Mouse (Mus musculus) midbrain, embryonic 15.5 days (tissue): Measurements from ENCODE around the gene Zswim7. TPM values are rescaled to one million over a fixed set of nuclear protein-coding genes. Genes with fewer than 3 reads are reported as not detected.
A peak's percentile ranks its signal among the peaks of the same experiment; 100 is the strongest.
"Not testable (repeated sequence)": the region's sequence is repeated elsewhere in the genome, so short reads cannot be mapped to it uniquely, and the experiment has no call there.

Experiments
- ATAC-seq: fragments of 200-750 bp; cut with Nextera tagmentation; replicated peaks from 2 replicates; pipeline ENCODE4 v1.8.0; 2017; ENCODE audit warnings: moderate TSS enrichment
- H3K27ac ChIP-seq: fragments of 300-500 bp; sonication (generic); 2 replicates; pipeline ENCODE4 v1.5.1; 2015; ENCODE audit warnings: mild to moderate bottlenecking, inconsistent platforms
- H3K27me3 ChIP-seq: fragments of 300-500 bp; sonication (generic); replicated peaks from 2 replicates; pipeline ENCODE4 v1.6.1; 2015; ENCODE audit warnings: inconsistent platforms
- H3K36me3 ChIP-seq: fragments of 300-500 bp; sonication (generic); replicated peaks from 2 replicates; pipeline ENCODE4 v1.6.1; 2015; ENCODE audit warnings: inconsistent platforms
- H3K4me1 ChIP-seq: fragments of 300-500 bp; sonication (generic); 2 replicates; pipeline ENCODE4 v1.6.1; 2015; ENCODE audit warnings: inconsistent platforms
- H3K4me2 ChIP-seq: fragments of 300-500 bp; sonication (generic); 2 replicates; pipeline ENCODE4 v1.6.1; 2015; ENCODE audit warnings: inconsistent platforms, mild to moderate bottlenecking, moderate library complexity
- H3K4me3 ChIP-seq: fragments of 300-500 bp; sonication (generic); 2 replicates; pipeline ENCODE4 v1.5.1; 2015; ENCODE audit warnings: mild to moderate bottlenecking, inconsistent platforms
- H3K9ac ChIP-seq: fragments of 300-500 bp; sonication (generic); 2 replicates; pipeline ENCODE4 v1.6.1; 2015; ENCODE audit warnings: mild to moderate bottlenecking, inconsistent platforms
- H3K9me3 ChIP-seq: fragments of 300-500 bp; sonication (generic); 2 replicates; pipeline ENCODE4 v1.6.1; 2016; ENCODE audit warnings: inconsistent platforms
- WGBS: fragments of 180-500 bp; shearing (Covaris S2); methylation state at CpG from one replicate; pipeline ENCODE4 v1.1.7; 2015; ENCODE audit warnings: mixed read lengths; 5-methylcytosine and 5-hydroxymethylcytosine counted together
- polyA plus RNA-seq: library from polyadenylated mRNA; unstranded; fragments of >200 nt; fragmentation: Nextera tagmentation; extraction: Ambion mirVana; gene quantifications from 2 replicates; pipeline ENCODE4 v1.2.1, GENCODE M21; 2015

Zswim7 gene
- polyA plus RNA-seq: 10.9 and 11.7 TPM in 2 replicates

GRCm38 (mm10) chr11:62280675-62281600 lies at the start of gene Zswim7, which contains the start of gene Ttc19:
Gene Zswim7 (minus strand): TSS chr11:62281375.
Gene Ttc19 (plus strand): TSS chr11:62281473.
- Histone ChIP-seq H3K36me3 (peaks cover 12% of the 10 kb centered on the region; the same call in 1 of the 2 replicates), H3K27me3 (no peaks in the 10 kb centered on the region), H3K27ac (peak within 1 kb of the TSS; percentile 94), H3K4me2 (peak within 1 kb of the TSS; percentile 76), H3K9me3 (no peaks in the 10 kb centered on the region), H3K4me1 (peaks cover 12% of the 10 kb centered on the region), H3K4me3 (peak within 1 kb of the TSS; percentile 93), H3K9ac (peak within 1 kb of the TSS; percentile 94)
- peak; percentile 98 for ATAC-seq
- WGBS: under 1% methylated on average over 66 of the region's 68 CpGs

- Histone ChIP-seq H3K27me3 (no peaks in the 10 kb centered on the region), H3K4me1 (no peaks in the 10 kb centered on the region), H3K9ac (no peak overlapping the region), H3K4me2 (no peak overlapping the region), H3K4me3 (no peak overlapping the region), H3K27ac (no peak overlapping the region), H3K9me3 (no peaks in the 10 kb centered on the region), H3K36me3 (peaks cover 53% of the 10 kb centered on the region)
- no peak for ATAC-seq
- 93% methylated on average over 3 of the region's 3 CpGs for WGBS
Measured at GRCm38 (mm10) chr11:62323659-62324058, 42.5 kb upstream of the Zswim7 start.

GRCm38 (mm10) chr11:62320097-62320496 lies 38.9 kb upstream of the Zswim7 start:
- Histone ChIP-seq H3K4me3 (no peak overlapping the region), H3K4me1 (no peaks in the 10 kb centered on the region), H3K27me3 (no peaks in the 10 kb centered on the region), H3K27ac (no peak overlapping the region), H3K9ac (no peak overlapping the region), H3K9me3 (no peaks in the 10 kb centered on the region), H3K36me3 (peaks cover 60% of the 10 kb centered on the region), H3K4me2 (no peak overlapping the region)
- ATAC-seq: no peak
- WGBS: 94% methylated on average over 3 of the region's 3 CpGs

- Histone ChIP-seq H3K27ac (no peak overlapping the region), H3K27me3 (no peaks in the 10 kb centered on the region), H3K36me3 (peaks cover 66% of the 10 kb centered on the region), H3K9ac (no peak overlapping the region), H3K4me3 (no peak overlapping the region), H3K4me2 (no peak overlapping the region), H3K4me1 (no peaks in the 10 kb centered on the region), H3K9me3 (no peaks in the 10 kb centered on the region)
- 91% methylated on average over 11 of the region's 11 CpGs for WGBS
- no peak for ATAC-seq
Measured at GRCm38 (mm10) chr11:62317746-62318145, 36.6 kb upstream of the Zswim7 start.

DNA sequence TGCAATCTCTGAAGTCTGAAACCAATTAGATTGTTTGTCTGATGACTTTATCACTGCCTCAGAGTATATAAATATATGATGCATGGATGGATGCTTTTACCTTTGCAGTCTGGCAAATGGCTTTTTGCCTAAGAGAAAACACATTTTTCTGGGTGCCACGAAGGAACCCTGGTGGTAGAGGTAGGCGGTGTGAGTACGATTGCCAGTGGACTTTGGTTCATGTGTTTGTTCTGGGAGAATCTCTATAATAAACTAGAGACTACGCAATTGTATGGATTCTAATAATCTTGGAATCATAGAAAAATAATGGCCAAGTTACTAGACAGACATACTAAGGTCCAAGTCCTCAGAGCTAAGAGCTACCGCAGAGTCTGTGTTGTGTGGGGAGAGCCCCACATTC lies 33.8 kb upstream of the Zswim7 start:
- H3K9me3 ChIP-seq: no peaks in the 10 kb centered on the region
- H3K27me3 ChIP-seq: no peaks in the 10 kb centered on the region
- peaks cover 60% of the 10 kb centered on the region for H3K36me3 ChIP-seq
- ATAC-seq: no peak
- WGBS: 97% methylated on average over 5 of the region's 5 CpGs
- no peaks in the 10 kb centered on the region for H3K4me1 ChIP-seq
- H3K9ac ChIP-seq: no peak overlapping the region
- H3K27ac ChIP-seq: no peak overlapping the region
- no peak overlapping the region for H3K4me2 ChIP-seq
- H3K4me3 ChIP-seq: no peak overlapping the region

DNA sequence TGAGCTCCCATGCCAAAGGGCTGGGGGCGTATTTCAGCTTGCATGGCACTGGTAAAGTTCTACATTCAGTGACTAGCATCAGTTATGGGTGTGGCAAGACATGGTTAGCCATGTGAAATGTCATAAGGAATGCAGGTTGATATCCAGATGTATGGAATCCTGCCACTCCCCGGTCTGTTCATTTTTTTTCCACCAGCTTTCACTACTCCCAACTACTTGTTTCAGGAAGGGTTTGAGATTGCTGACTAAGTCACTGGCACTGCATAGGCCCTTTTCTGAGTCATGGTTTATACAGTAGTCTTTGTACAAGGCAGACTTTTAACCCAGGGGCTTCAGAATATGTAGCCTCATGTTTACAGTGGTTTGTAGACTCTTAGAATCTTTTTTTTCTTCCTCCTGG lies 28.1 kb upstream of the Zswim7 start:
- Histone ChIP-seq H3K4me1 (no peaks in the 10 kb centered on the region), H3K9ac (no peak overlapping the region), H3K4me2 (no peak overlapping the region), H3K4me3 (no peak overlapping the region), H3K27ac (no peak overlapping the region), H3K9me3 (no peaks in the 10 kb centered on the region), H3K27me3 (no peaks in the 10 kb centered on the region), H3K36me3 (peaks cover 32% of the 10 kb centered on the region)
- WGBS: 92% methylated on average over 2 of the region's 2 CpGs
- no peak for ATAC-seq

DNA sequence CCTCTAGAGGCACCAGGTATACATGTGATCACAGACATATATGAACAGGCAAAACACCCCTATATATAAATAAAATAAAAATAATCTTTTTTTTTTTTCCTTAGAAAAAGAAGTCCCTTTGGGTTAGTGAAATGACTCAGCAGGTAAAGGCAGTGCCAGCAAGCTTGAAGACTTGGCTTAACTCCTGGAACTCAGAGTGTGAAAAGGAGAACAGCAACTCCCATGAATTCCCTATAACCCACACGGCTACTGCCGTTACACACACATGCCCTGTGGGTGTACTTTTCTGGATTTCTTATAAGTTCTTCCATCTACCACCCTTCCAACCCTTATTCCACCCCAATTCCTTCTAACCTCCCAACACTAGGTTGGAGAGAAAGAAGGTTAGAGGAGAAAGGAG lies 24.7 kb upstream of the Zswim7 start:
- Histone ChIP-seq H3K36me3 (peaks cover 12% of the 10 kb centered on the region), H3K27me3 (no peaks in the 10 kb centered on the region), H3K4me2 (no peak overlapping the region), H3K4me3 (no peak overlapping the region), H3K27ac (no peak overlapping the region), H3K9me3 (no peaks in the 10 kb centered on the region), H3K9ac (no peak overlapping the region), H3K4me1 (no peaks in the 10 kb centered on the region)
- no peak for ATAC-seq
- 97% methylated on average over 2 of the region's 2 CpGs for WGBS

DNA sequence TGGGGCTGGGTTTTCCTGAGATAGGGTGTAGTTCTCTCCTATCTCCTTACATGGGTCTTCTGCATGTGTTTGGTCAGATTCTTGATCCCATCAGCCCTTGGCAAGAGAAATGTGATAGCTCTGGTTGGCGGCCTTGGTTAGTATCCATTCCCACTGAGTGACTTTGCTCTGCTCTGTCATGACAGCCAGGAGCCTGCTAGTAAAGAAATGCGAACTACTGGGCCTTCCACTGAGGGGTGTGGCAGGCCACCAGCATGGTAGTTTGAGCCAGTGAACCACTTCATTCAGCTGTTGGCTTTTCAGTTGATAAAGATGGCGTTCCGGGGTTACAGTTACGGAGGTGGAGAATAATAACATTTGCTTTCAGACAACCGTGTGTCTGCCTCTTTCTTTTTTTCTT lies 17.7 kb upstream of the Zswim7 start:
- Histone ChIP-seq H3K27me3 (no peaks in the 10 kb centered on the region), H3K4me2 (no peak overlapping the region), H3K9ac (no peak overlapping the region), H3K27ac (no peak overlapping the region), H3K4me1 (no peaks in the 10 kb centered on the region), H3K36me3 (0 out of 2 replicates have a peak, but pooled peaks cover 7% of the 10 kb centered on the region), H3K9me3 (no peaks in the 10 kb centered on the region), H3K4me3 (no peak overlapping the region)
- WGBS: 91% methylated on average over 6 of the region's 6 CpGs
- ATAC-seq: no peak

- ATAC-seq: no peak
- Histone ChIP-seq H3K36me3 (0 out of 2 replicates have a peak, but pooled peaks cover 14% of the 10 kb centered on the region), H3K4me1 (no peaks in the 10 kb centered on the region), H3K9ac (no peak overlapping the region), H3K9me3 (no peaks in the 10 kb centered on the region), H3K27me3 (no peaks in the 10 kb centered on the region), H3K27ac (no peak overlapping the region), H3K4me3 (no peak overlapping the region), H3K4me2 (no peak overlapping the region)
- WGBS: 94% methylated on average over 2 of the region's 2 CpGs
Measured at GRCm38 (mm10) chr11:62294121-62294520, 12.9 kb upstream of the Zswim7 start.

GRCm38 (mm10) chr11:62287700-62288099 lies 6.5 kb upstream of the Zswim7 start:
- no peak for ATAC-seq
- Histone ChIP-seq H3K36me3 (peaks cover 22% of the 10 kb centered on the region; the same call in 1 of the 2 replicates), H3K9me3 (no peaks in the 10 kb centered on the region), H3K27ac (no peak overlapping the region), H3K4me3 (no peak overlapping the region), H3K4me2 (no peak overlapping the region), H3K9ac (no peak overlapping the region), H3K4me1 (peaks cover 3% of the 10 kb centered on the region; the same call in 1 of the 2 replicates), H3K27me3 (no peaks in the 10 kb centered on the region)
- 87% methylated on average over 1 of the region's 1 CpGs for WGBS

DNA sequence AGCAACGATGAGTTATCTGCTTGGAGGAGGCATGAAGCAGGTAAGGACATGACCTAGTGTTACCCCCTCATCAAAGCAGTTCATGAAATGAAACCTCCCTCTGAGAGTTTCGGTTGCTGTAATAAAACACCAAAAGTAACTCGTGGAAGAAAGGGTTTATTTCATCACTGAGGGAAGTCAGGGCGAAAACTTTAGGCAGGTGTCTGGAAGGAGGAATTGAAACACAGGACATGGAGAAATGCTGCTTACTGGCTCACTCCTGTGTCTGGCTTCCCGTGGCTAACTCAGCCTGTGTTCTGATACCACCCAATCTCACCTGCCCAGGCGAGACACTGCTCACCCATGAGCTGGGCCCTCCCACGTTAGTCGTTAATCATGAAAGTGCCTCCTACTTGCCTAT lies 3.8 kb upstream of the Zswim7 start:
- Histone ChIP-seq H3K4me2 (no peak overlapping the region), H3K4me1 (peaks cover 12% of the 10 kb centered on the region), H3K9me3 (no peaks in the 10 kb centered on the region), H3K27ac (no peak overlapping the region), H3K9ac (no peak overlapping the region), H3K27me3 (no peaks in the 10 kb centered on the region), H3K36me3 (peaks cover 19% of the 10 kb centered on the region; the same call in 1 of the 2 replicates), H3K4me3 (no peak overlapping the region)
- WGBS: 92% methylated on average over 8 of the region's 8 CpGs
- no peak for ATAC-seq

- not testable (repeated sequence) for H3K4me3 ChIP-seq, H3K27ac ChIP-seq, H3K9me3 ChIP-seq, H3K4me2 ChIP-seq, H3K27me3 ChIP-seq, ATAC-seq, H3K9ac ChIP-seq
- peaks cover 12% of the 10 kb centered on the region for H3K4me1 ChIP-seq
- peaks cover 15% of the 10 kb centered on the region; the same call in 1 of the 2 replicates for H3K36me3 ChIP-seq
- WGBS: 88% methylated on average over 3 of the region's 3 CpGs
Measured at GRCm38 (mm10) chr11:62284020-62284419, 2.8 kb upstream of the Zswim7 start.
